Mouse (Mus musculus): ENCODE measurements around the gene Nrtn.

Nrtn gene

GRCm38 (mm10) chr17:56757416-56758123 is at the start of gene Nrtn:
Gene Nrtn, minus strand, starts transcription at chr17:56757530.
- DNase-seq, result no peak

GRCm38 (mm10) chr17:56805784-56806183 is 48.5 kb upstream of the Nrtn start:
- DNase-seq, result no peak

- no peak for DNase-seq
These were observed 47.6 kb upstream of the Nrtn start for GRCm38 (mm10) chr17:56804952-56805351.

GRCm38 (mm10) chr17:56802065-56802464 is 44.7 kb upstream of the Nrtn start:
- no peak for DNase-seq

- no peak for DNase-seq
These were observed 41.9 kb upstream of the Nrtn start for GRCm38 (mm10) chr17:56799276-56799675.

GRCm38 (mm10) chr17:56793614-56794319 is 36.4 kb upstream of the Nrtn start:
- no peak for DNase-seq

- DNase-seq, result no peak
These were observed 35.3 kb upstream of the Nrtn start for GRCm38 (mm10) chr17:56792588-56792987.

GRCm38 (mm10) chr17:56789286-56789685 is 32.0 kb upstream of the Nrtn start:
- DNase-seq, result no peak

GRCm38 (mm10) chr17:56788886-56789285 is 31.6 kb upstream of the Nrtn start:
- no peak for DNase-seq

GRCm38 (mm10) chr17:56780291-56780978 is 23.1 kb upstream of the Nrtn start:
- DNase-seq, result no peak

GRCm38 (mm10) chr17:56778779-56779362 is 21.5 kb upstream of the Nrtn start:
- DNase-seq, result no peak

- DNase-seq, result no peak
These were observed 20.2 kb upstream of the Nrtn start for GRCm38 (mm10) chr17:56777568-56777967.

- no peak for DNase-seq
These were observed 12.6 kb upstream of the Nrtn start, which contains the start of gene Prr22 for GRCm38 (mm10) chr17:56769950-56770349. Gene Prr22, plus strand, starts transcription at chr17:56770250.

- no peak for DNase-seq
These were observed 11.6 kb upstream of the Nrtn start for GRCm38 (mm10) chr17:56768941-56769340.

GRCm38 (mm10) chr17:56767531-56768135 is 10.3 kb upstream of the Nrtn start:
- DNase-seq, result peak; percentile 53

- DNase-seq, result peak; percentile 71
These were observed 9.5 kb upstream of the Nrtn start for GRCm38 (mm10) chr17:56766631-56767405.

GRCm38 (mm10) chr17:56765431-56765830 is 8.1 kb upstream of the Nrtn start:
- DNase-seq, result no peak

- DNase-seq, result peak; percentile 95
These were observed 7.4 kb upstream of the Nrtn start, which contains the start of gene Dus3l for GRCm38 (mm10) chr17:56764474-56765354. Gene Dus3l, plus strand, starts transcription at chr17:56764757.

GRCm38 (mm10) chr17:56763741-56764250 is 6.5 kb upstream of the Nrtn start:
- peak; percentile 75 for DNase-seq

Measured in cerebellum, adult 9-10 months (tissue).